Mouse (Mus musculus) CH12F3 (cell line): ENCODE data around the gene Hnrnpul2.

Experiments
- in situ Hi-C: fragments of 300-500 bp; cut with MboI; formaldehyde crosslinking; loops from 2 replicates; pipeline ENCODE4 v1.14.3; 2020; ENCODE audit warnings: low sequenced_read_pairs

The Hnrnpul2 gene

GRCm38 (mm10) chr19:8819596-8820423 is at the start of gene Hnrnpul2:
Gene Hnrnpul2, plus strand, starts transcription at chr19:8820010.
- in situ Hi-C loops: no loop called here

DNA sequence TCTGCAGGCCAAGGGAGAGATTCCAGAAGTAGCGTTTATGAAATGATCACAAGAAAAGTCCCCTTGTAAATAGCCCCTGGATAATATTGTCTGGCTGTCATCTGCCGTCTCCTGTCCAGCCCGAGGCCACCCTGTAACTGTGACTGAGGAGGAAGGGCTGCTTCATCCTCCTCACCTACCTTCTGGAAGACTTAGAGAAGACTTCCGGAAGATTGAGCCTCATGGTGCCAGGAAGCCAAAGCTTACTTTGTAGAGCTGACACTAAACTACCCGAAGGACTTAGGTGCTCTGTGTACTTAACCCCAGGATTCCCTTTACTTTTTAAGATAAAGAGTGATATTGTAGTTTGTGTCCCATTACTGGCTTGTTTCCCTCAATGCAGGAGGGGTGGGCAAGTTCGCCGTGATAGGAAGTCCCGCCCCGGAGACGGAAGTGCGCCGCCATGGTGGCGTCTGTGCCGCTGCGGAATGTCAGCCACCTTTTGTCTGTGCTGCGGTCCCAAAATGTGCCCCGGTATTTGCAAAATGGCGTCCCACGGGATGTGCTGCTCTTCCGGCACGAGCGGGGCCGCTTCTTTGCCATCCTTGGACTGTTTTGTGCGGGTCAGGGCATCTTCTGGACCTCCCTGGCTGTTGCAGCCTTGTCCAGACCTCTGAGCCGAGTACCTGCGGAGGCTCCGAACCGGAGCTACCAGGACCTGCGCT is 49.1 kb upstream of the Hnrnpul2 start, which contains the start of gene Tmem223:
Gene Tmem223 (plus strand): TSS at position 430 of the 704 bp plus-strand sequence.
- in situ Hi-C loops: no loop called here

- in situ Hi-C loops: no loop called here
Observed at GRCm38 (mm10) chr19:8772996-8773395, 46.8 kb upstream of the Hnrnpul2 start.

GRCm38 (mm10) chr19:8773409-8773808 is 46.4 kb upstream of the Hnrnpul2 start:
- in situ Hi-C loops: no loop called here

DNA sequence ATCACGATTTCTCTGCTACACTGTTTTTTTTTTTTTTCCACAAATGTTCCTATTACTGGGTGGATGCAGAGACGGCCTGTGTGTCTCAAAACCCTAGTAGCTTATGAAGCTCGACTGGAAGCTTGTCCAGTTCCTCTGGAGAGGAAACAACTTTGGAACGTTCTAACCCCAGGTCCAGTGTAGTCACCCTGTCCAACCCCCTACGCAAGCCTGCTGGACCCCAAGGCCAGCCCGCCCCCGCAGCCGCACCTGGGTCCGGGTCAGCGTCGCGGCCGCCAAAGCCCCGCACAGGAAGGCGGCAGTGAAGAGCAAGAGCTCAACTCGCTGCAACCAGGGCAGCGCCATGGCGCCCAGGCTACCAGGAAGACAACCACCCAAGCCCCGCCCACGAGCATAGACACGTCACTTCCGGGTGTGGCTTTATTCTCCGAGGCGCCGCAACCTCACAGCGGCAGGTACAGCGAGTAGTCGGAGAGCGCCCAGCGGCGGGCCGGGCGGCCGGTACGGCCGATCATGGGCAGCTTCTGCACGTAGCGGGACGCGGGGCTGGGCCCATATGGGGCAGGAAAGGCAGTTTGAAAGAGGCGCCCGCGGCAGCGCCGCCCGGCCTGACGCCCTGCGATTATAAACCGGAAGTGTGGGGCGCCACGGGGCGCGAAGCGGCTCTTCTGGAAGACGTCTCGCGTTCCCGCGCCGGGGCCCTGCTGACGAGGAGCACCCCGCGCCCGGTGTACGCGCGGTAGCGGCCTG is 45.5 kb upstream of the Hnrnpul2 start, which contains the start of gene Tmem179b:
Gene Tmem179b (minus strand): TSS at position 382 of the 750 bp plus-strand sequence.
- in situ Hi-C loops: no loop called here

GRCm38 (mm10) chr19:8774951-8775421 is 44.8 kb upstream of the Hnrnpul2 start:
- in situ Hi-C loops: no loop called here

- in situ Hi-C loops: no loop called here
Observed at GRCm38 (mm10) chr19:8786008-8786781, 33.6 kb upstream of the Hnrnpul2 start, which contains the start of gene Taf6l. Gene Taf6l, minus strand, starts transcription at chr19:8786417.

DNA sequence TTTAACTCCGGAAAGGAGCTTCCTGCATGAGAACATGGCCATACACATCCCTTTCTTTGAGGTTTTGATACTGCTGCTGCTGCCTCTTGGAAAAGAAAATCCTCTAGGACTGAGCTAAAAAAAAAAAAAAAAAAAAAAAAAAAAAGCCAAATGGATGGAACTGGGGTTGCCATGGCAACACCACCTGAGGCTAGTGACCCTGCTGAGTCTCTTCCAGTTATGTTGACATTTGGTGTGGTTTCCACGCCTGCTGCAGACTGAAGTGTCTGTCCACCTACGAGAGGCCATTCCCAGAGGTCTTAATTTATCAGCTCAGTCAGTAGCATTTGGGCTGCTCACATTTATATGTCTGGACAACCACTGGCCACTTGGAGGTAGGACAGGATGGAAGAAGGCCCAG is 31.3 kb upstream of the Hnrnpul2 start:
- in situ Hi-C loops: no loop called here

- in situ Hi-C loops: no loop called here
Observed at GRCm38 (mm10) chr19:8789171-8789570, 30.6 kb upstream of the Hnrnpul2 start.

DNA sequence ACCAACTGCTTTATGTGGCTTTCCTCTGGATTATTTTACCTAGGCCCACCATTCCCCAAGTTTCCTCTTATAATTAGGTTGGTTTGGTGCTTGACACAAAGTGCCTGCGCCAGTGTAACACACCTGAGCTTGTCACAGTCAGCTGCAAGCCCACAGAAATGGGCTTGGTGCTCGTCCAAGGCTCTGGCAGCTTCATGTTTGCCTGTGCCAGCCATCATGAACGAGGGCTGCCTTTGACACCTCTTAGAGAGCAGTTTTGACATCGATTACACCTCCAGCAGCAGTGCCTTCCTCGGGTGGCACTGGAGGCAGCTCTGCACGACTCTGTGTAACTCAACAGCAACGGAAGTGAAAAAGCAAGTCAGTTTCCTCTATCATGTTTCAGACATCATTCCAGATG is 29.6 kb upstream of the Hnrnpul2 start:
- in situ Hi-C loops: no loop called here

GRCm38 (mm10) chr19:8798264-8798946 is 21.4 kb upstream of the Hnrnpul2 start, which contains the start of gene Polr2g:
Gene Polr2g, minus strand, starts transcription at chr19:8798577.
- in situ Hi-C loops: no loop called here

DNA sequence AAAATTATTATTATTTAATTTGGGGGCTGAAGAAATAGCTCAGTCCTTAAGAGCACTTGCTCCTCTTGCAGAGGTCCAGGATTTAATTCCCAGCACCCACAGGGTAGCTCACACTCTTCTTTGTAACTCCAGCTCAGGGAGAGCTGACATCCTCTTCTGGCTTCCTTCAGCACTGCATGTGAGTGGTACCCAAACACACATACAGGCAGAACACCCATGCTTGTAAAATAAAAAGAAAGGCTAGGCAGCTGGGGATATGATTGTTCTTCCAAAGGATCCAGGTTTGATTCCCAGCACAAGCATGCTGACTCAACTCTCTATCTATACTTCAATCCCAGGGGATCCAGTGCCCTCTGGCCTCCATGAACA is 20.9 kb upstream of the Hnrnpul2 start:
- in situ Hi-C loops: no loop called here

DNA sequence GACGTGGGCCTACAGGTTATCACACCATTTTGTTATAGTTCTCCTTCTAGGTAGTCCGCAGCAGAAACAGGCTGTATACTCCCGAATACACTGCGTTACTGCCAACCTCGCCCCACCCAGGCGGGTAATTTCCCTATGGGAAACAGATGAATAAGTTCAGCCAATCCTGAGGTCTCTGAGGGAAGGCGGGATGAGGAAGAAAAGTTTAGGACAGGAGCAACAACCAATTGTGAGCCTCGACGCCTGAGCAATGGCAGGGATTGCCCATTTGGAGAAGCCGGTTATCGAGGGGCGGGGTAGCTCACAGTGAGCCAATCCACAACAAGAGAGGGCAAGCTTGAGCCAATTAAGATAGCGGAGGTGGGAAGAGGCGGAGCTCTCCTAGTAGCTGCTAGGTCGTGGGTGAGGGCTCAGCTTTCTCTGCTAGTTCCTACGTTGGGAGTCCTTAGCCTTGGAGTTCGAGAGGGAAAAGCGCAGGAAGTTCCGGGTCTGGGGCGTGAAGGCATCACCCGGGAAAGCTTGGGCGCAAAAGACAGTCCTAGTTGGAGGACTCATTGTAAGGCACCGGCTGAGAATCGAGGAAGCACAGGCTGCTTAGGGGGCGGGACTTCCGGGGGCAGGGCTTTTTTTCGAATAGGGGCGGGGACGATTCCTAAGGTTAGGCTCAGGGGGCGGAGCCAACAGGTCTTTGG is 17.5 kb upstream of the Hnrnpul2 start, which contains the start of gene Zbtb3:
Gene Zbtb3 (plus strand): TSS at position 426 of the 692 bp plus-strand sequence.
- in situ Hi-C loops: no loop called here

GRCm38 (mm10) chr19:8803204-8803780 is 16.5 kb upstream of the Hnrnpul2 start:
- in situ Hi-C loops: no loop called here

DNA sequence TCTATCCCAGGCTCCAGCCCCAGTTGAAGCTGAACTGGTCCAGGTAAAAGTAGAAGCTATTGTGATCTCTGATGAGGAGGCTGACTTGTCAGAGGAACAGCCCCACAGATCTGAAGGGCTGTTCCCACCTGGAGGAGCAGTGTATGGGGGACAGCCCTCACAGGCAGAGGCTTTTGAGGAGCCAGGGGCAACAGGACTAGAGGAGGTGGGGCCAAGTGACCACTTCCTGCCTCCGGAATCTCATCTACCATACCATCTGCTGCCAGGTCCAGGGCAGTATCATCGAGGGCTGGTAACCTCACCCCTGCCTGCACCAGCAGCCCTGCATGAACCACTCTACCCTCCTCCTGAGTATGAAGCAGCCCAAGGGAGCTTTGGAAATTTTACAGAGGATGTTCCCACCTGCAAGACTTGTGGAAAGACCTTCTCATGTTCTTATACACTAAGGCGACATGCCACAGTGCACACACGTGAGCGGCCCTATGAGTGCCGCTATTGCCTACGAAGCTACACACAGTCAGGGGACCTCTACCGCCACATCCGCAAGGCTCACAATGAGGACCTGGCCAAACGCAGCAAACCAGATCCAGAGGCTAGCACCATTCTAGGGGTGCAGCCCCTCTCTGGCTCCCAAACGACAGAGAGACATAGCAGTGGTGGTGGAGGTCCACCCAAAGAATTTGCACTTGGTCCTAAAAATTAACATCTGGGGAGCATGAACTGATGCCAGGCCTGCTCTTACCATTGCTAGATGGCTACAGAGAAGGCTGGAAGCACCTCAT is 15.7 kb upstream of the Hnrnpul2 start:
- in situ Hi-C loops: no loop called here

DNA sequence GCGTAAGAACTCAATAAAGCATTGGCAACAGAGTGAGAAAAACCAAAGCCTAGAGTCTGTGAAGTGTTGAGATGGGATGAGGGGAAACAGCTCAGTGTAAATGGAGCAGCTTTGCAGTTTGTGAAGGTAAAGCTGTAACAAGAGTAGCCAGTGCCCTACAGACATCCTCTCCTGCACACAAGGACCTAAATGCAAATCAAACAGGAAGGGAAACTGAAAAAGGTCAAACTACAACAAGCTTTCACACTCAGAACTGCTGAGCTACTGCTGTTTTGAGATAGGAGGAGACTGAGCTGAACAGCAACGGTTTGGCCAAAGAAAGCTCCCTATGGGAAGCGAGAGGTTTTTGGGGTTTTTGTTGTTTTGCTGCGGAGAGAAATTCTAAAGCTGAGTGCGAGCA is 13.0 kb upstream of the Hnrnpul2 start:
- in situ Hi-C loops: no loop called here

DNA sequence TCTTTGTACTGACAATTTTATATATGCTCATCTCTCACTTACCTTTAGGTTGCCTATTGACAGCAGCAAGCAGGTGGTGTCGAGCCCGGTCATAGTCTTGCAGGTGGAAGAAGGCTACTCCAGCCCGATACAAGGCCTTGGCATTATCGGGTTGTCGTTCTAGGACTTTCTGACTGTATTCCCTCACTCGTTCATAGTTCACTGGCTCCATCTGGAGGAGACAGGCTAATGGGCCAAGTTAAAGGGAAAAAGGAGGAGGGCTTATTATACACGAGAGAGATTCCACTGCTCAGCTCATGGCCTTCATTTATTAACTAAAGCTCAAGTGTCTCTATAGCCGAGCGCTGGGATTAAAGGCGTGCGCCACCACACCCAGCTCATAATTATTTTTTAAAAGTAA is 4.0 kb upstream of the Hnrnpul2 start:
- in situ Hi-C loops: no loop called here

DNA sequence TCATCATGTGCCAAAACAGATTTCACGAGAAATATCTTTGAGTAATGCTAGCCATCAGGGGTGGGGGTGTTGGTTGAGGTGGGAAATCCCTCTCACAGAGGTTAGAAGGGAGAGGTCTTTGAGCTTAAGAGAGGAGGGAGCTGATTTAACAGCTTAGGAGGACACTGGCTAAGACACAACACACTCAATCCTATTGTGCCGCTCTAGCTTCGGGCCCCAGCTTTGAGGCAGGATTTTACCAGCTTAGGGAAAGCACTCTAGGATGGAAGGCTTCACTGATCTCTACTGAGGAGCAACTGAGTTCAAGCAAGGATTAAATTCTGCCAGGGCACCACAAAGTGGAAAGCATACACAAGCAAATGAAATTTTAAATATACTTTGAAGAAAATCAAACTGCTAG is 2.8 kb upstream of the Hnrnpul2 start:
- in situ Hi-C loops: no loop called here
